Mouse (Mus musculus) embryonic fibroblast, embryonic 13.5 days (primary cell): ENCODE data around the gene Oaz2. TPM values are rescaled to one million over a fixed set of nuclear protein-coding genes. Genes with fewer than 3 reads are reported as not detected.
"Not testable (repeated sequence)": the region's sequence is repeated elsewhere in the genome, so short reads cannot be mapped to it uniquely, and the experiment has no call there.

Source experiments
- H3K27ac ChIP-seq: 2 replicates; pipeline ENCODE4 v1.5.1; 2012; ENCODE audit warnings: low read length, control low read depth, inconsistent platforms; ENCODE audit not compliant: insufficient read depth
- H3K4me1 ChIP-seq: 2 replicates; pipeline ENCODE4 v1.6.1; 2011; ENCODE audit warnings: low read length; ENCODE audit not compliant: control insufficient read depth, insufficient read depth
- H3K4me3 ChIP-seq: 2 replicates; pipeline ENCODE4 v1.5.1; 2011; ENCODE audit warnings: mild to moderate bottlenecking, control low read depth, low read length; ENCODE audit not compliant: insufficient read depth
- CTCF ChIP-seq: IDR thresholded peaks from 2 replicates; pipeline ENCODE4 v1.5.1; 2011; ENCODE audit warnings: mild to moderate bottlenecking, control low read depth, low read length, moderate library complexity, borderline replicate concordance; ENCODE audit not compliant: insufficient read depth
- POLR2A ChIP-seq: IDR thresholded peaks from 2 replicates; pipeline ENCODE4 v1.6.1; 2011; ENCODE audit warnings: low read depth, mild to moderate bottlenecking, control low read depth, low read length, moderate library complexity
- polyA plus RNA-seq: library from polyadenylated mRNA; stranded (reverse); fragments of >200 nt; gene quantifications from 2 replicates; pipeline ENCODE4 v1.2.4, GENCODE M21; 2011; ENCODE audit warnings: low read depth; ENCODE audit not compliant: missing spikeins, insufficient read length

Oaz2 gene
- polyA plus RNA-seq, 1 experiment = 93.0 TPM

- H3K27ac ChIP-seq = peak overlapping the region; percentile 63; the same call in 1 of the 2 replicates
- H3K4me1 ChIP-seq = peaks cover 15% of the 10 kb centered on the region
- H3K4me3 ChIP-seq = no peak overlapping the region
- TF ChIP-seq CTCF = no peak
- TF ChIP-seq POLR2A = no peak
Observed at GRCm38 (mm10) chr9:65635766-65636165, 32.0 kb upstream of the Oaz2 start.

GRCm38 (mm10) chr9:65636926-65637325, 30.9 kb upstream of the Oaz2 start:
- TF ChIP-seq CTCF = no peak
- no peak for TF ChIP-seq POLR2A
- Histone ChIP-seq H3K4me1 (peaks cover 22% of the 10 kb centered on the region), H3K4me3 (no peak overlapping the region), H3K27ac (peak overlapping the region; percentile 79)

- no peak overlapping the region for H3K4me3 ChIP-seq
- peaks cover 23% of the 10 kb centered on the region for H3K4me1 ChIP-seq
- H3K27ac ChIP-seq = peak overlapping the region; percentile 27; the same call in 1 of the 2 replicates
- TF ChIP-seq POLR2A (no peak), CTCF (no peak)
Observed at GRCm38 (mm10) chr9:65639065-65639464, 28.7 kb upstream of the Oaz2 start.

- H3K4me1 ChIP-seq = peaks cover 23% of the 10 kb centered on the region
- TF ChIP-seq POLR2A (no peak), CTCF (no peak)
- H3K27ac ChIP-seq = peak overlapping the region; percentile 83
- no peak overlapping the region for H3K4me3 ChIP-seq
Observed at GRCm38 (mm10) chr9:65640838-65641410, 26.9 kb upstream of the Oaz2 start.

GRCm38 (mm10) chr9:65641446-65642052, 26.3 kb upstream of the Oaz2 start:
- H3K27ac ChIP-seq = peak overlapping the region; percentile 83

GRCm38 (mm10) chr9:65642546-65642945, 25.3 kb upstream of the Oaz2 start:
- no peak overlapping the region for H3K4me3 ChIP-seq
- TF ChIP-seq CTCF = no peak
- no peak for TF ChIP-seq POLR2A
- peaks cover 17% of the 10 kb centered on the region for H3K4me1 ChIP-seq

More at GRCm38 (mm10) chr9:65641446-65642052, 26.3 kb upstream of the Oaz2 start:
- Histone ChIP-seq H3K4me1 (peaks cover 23% of the 10 kb centered on the region), H3K4me3 (no peak overlapping the region)
- TF ChIP-seq CTCF (no peak), POLR2A (no peak)

GRCm38 (mm10) chr9:65644960-65645359, 22.8 kb upstream of the Oaz2 start:
- TF ChIP-seq CTCF = no peak
- TF ChIP-seq POLR2A = no peak

More at GRCm38 (mm10) chr9:65642546-65642945, 25.3 kb upstream of the Oaz2 start:
- no peak overlapping the region for H3K27ac ChIP-seq

GRCm38 (mm10) chr9:65645984-65646383, 21.8 kb upstream of the Oaz2 start:
- peaks cover 7% of the 10 kb centered on the region for H3K4me1 ChIP-seq
- TF ChIP-seq POLR2A (no peak), CTCF (no peak)
- H3K4me3 ChIP-seq = no peak overlapping the region
- H3K27ac ChIP-seq = no peak overlapping the region

More at GRCm38 (mm10) chr9:65644960-65645359, 22.8 kb upstream of the Oaz2 start:
- Histone ChIP-seq H3K4me3 (no peak overlapping the region), H3K4me1 (peaks cover 12% of the 10 kb centered on the region), H3K27ac (no peak overlapping the region)

GRCm38 (mm10) chr9:65646782-65647181, 21.0 kb upstream of the Oaz2 start:
- no peak for TF ChIP-seq POLR2A
- TF ChIP-seq CTCF = no peak
- H3K4me1 ChIP-seq = peaks cover 3% of the 10 kb centered on the region
- H3K27ac ChIP-seq = no peak overlapping the region
- H3K4me3 ChIP-seq = no peak overlapping the region

GRCm38 (mm10) chr9:65648730-65649129, 19.1 kb upstream of the Oaz2 start:
- H3K4me1 ChIP-seq = no peaks in the 10 kb centered on the region; the same call in 1 of the 2 replicates
- TF ChIP-seq POLR2A (no peak), CTCF (no peak)
- no peak overlapping the region for H3K27ac ChIP-seq
- no peak overlapping the region for H3K4me3 ChIP-seq

- H3K4me1 ChIP-seq = no peaks in the 10 kb centered on the region; the same call in 1 of the 2 replicates
- no peak overlapping the region for H3K4me3 ChIP-seq
- TF ChIP-seq CTCF (no peak), POLR2A (no peak)
- no peak overlapping the region for H3K27ac ChIP-seq
Observed at GRCm38 (mm10) chr9:65649997-65650396, 17.8 kb upstream of the Oaz2 start.

- H3K4me1 ChIP-seq, H3K4me3 ChIP-seq, H3K27ac ChIP-seq: not testable (repeated sequence)
Observed at GRCm38 (mm10) chr9:65651957-65652356, 15.8 kb upstream of the Oaz2 start.
